Mouse (Mus musculus) intestine, postnatal 0 days (tissue): ENCODE results near the gene Slc22a4. TPM values are rescaled to one million over a fixed set of nuclear protein-coding genes. Genes with fewer than 3 reads are reported as not detected.
A peak's percentile ranks its signal among the peaks of the same experiment; 100 is the strongest.

ENCODE experiments used
- ATAC-seq: fragments of 200-750 bp; cut with Nextera tagmentation; 2 replicates; pipeline ENCODE4 v1.8.0; 2017; ENCODE audit warnings: mild to moderate bottlenecking, moderate TSS enrichment, moderate library complexity
- H3K27ac ChIP-seq: fragments of 300-500 bp; sonication (generic); 2 replicates; pipeline ENCODE4 v1.5.1; 2014; ENCODE audit warnings: mild to moderate bottlenecking, low read depth, low read length, moderate library complexity
- H3K27me3 ChIP-seq: fragments of 300-500 bp; sonication (generic); replicated peaks from 2 replicates; pipeline ENCODE4 v1.6.1; 2014; ENCODE audit warnings: low read length, mixed read lengths; ENCODE audit not compliant: control insufficient read depth, insufficient read depth
- H3K36me3 ChIP-seq: fragments of 300-500 bp; sonication (generic); 2 replicates; pipeline ENCODE4 v1.6.1; 2014; ENCODE audit warnings: mild to moderate bottlenecking, moderate library complexity; ENCODE audit not compliant: control insufficient read depth, insufficient read depth
- H3K4me1 ChIP-seq: fragments of 300-500 bp; sonication (generic); replicated peaks from 2 replicates; pipeline ENCODE4 v1.6.1; 2014; ENCODE audit warnings: antibody characterized with exemption, low read length, mixed read lengths; ENCODE audit not compliant: control insufficient read depth, insufficient read depth
- H3K4me2 ChIP-seq: fragments of 300-500 bp; sonication (generic); replicated peaks from 2 replicates; pipeline ENCODE4 v1.6.1; 2014; ENCODE audit warnings: low read depth, mild to moderate bottlenecking, moderate library complexity
- H3K4me3 ChIP-seq: fragments of 300-500 bp; sonication (generic); 2 replicates; pipeline ENCODE4 v1.5.1; 2014; ENCODE audit warnings: low read depth, low read length
- H3K9ac ChIP-seq: fragments of 300-500 bp; sonication (generic); 2 replicates; pipeline ENCODE4 v1.6.1; 2014; ENCODE audit warnings: mild to moderate bottlenecking, low read depth, low read length
- H3K9me3 ChIP-seq: fragments of 300-500 bp; sonication (generic); 2 replicates; pipeline ENCODE4 v1.6.1; 2016; ENCODE audit warnings: mixed run types; ENCODE audit not compliant: control insufficient read depth
- CTCF ChIP-seq: sonication (generic); IDR thresholded peaks from 2 replicates; pipeline ENCODE4 v1.5.1; 2016; ENCODE audit warnings: low read depth, mild to moderate bottlenecking, control low read depth, antibody characterized with exemption, moderate library complexity
- WGBS: fragments of 180-500 bp; shearing (Covaris S2); extraction: QIAGEN DNeasy Blood & Tissue Kit; methylation state at CpG from one replicate; pipeline ENCODE4 v1.1.7; 2014; 5-methylcytosine and 5-hydroxymethylcytosine counted together
- polyA plus RNA-seq: library from polyadenylated mRNA; unstranded; fragments of >200 nt; fragmentation: Nextera tagmentation; extraction: Ambion mirVana; gene quantifications from 2 replicates; pipeline ENCODE4 v1.2.1, GENCODE M21; 2015

Gene Slc22a4
- polyA plus RNA-seq, 1 experiment from 2014 or later = 1.2 TPM

GRCm38 (mm10) chr11:54068520-54069371 is 40.9 kb upstream of the Slc22a4 start, which contains the start of gene Pdlim4:
Gene Pdlim4 (minus strand): TSS chr11:54069014.
- ATAC-seq = peak; percentile 20; the same call in 1 of the 2 replicates
- Histone ChIP-seq H3K9ac (peak within 1 kb of the TSS; percentile 35), H3K27ac (no peak within 1 kb of the TSS; the same call in 1 of the 2 replicates), H3K4me3 (peak within 1 kb of the TSS; percentile 41), H3K9me3 (no peaks in the 10 kb centered on the region), H3K36me3 (no peaks in the 10 kb centered on the region), H3K27me3 (peaks cover 16% of the 10 kb centered on the region; the same call in 1 of the 2 replicates), H3K4me2 (peak within 1 kb of the TSS; percentile 67), H3K4me1 (no peaks in the 10 kb centered on the region)
- 3% methylated on average over 54 of the region's 61 CpGs for WGBS
- TF ChIP-seq CTCF = no peak

- ATAC-seq = no peak
- no peaks in the 10 kb centered on the region for H3K4me1 ChIP-seq
These were observed 40.2 kb upstream of the Slc22a4 start for GRCm38 (mm10) chr11:54067996-54068519.

DNA sequence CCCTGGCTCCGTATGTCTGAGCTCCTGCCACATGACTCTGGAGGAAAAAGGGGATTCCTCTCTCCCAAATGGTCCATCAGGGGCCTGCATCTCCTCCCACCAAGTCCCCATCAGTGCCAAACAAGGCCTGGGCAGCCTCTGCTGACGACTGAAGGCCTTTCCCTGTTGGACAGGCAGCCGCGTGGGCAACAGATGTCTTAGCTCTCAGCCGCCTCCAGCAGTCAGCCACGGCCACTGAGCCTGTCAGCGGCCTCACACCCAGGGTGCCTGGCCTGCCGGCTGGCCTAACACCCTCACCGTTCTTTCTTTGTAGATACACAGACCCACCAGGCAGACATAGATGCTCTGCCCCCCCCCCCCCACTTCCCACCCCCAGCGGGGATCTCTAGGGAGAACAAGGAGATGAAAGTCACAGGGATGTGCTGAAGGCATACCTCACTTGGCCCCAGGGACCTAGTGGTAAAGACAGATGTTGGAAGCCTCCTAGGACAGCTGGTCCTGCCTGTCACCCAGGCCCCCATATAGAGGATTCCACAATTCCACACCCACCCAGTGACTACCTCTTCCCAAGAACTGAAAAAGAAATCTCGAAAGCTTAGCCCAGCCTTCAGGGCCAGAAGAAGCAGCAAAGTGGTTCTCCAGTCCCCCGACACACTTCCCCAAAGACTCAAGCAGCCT is 39.6 kb upstream of the Slc22a4 start:
- 48% methylated on average over 12 of the region's 12 CpGs for WGBS
- no peak for TF ChIP-seq CTCF
- no peaks in the 10 kb centered on the region for H3K4me1 ChIP-seq
- peak overlapping the region; percentile 67 for H3K4me2 ChIP-seq
- peak overlapping the region; percentile 41; the same call in 1 of the 2 replicates for H3K4me3 ChIP-seq
- peak overlapping the region; percentile 11; the same call in 1 of the 2 replicates for H3K9ac ChIP-seq
- no peaks in the 10 kb centered on the region for H3K9me3 ChIP-seq
- no peaks in the 10 kb centered on the region for H3K36me3 ChIP-seq
- peaks cover 16% of the 10 kb centered on the region; the same call in 1 of the 2 replicates for H3K27me3 ChIP-seq
- H3K27ac ChIP-seq = no peak overlapping the region
- no peak for ATAC-seq

More at GRCm38 (mm10) chr11:54067996-54068519, 40.2 kb upstream of the Slc22a4 start:
- peak overlapping the region; percentile 35 for H3K9ac ChIP-seq
- WGBS = 41% methylated on average over 4 of the region's 4 CpGs
- TF ChIP-seq CTCF = no peak
- no peaks in the 10 kb centered on the region for H3K36me3 ChIP-seq
- H3K4me3 ChIP-seq = peak overlapping the region; percentile 41
- H3K9me3 ChIP-seq = no peaks in the 10 kb centered on the region
- peak overlapping the region; percentile 67 for H3K4me2 ChIP-seq
- H3K27ac ChIP-seq = no peak overlapping the region; the same call in 1 of the 2 replicates
- H3K27me3 ChIP-seq = peaks cover 16% of the 10 kb centered on the region; the same call in 1 of the 2 replicates

GRCm38 (mm10) chr11:54066400-54066799 is 38.5 kb upstream of the Slc22a4 start:
- WGBS = 74% methylated on average over 5 of the region's 5 CpGs
- no peak overlapping the region for H3K27ac ChIP-seq

GRCm38 (mm10) chr11:54065915-54066178 is 38.0 kb upstream of the Slc22a4 start:
- Histone ChIP-seq H3K4me2 (no peak overlapping the region), H3K9ac (no peak overlapping the region), H3K27ac (no peak overlapping the region), H3K36me3 (no peaks in the 10 kb centered on the region), H3K4me1 (0 out of 2 replicates have a peak, but pooled peaks cover 3% of the 10 kb centered on the region), H3K9me3 (no peaks in the 10 kb centered on the region), H3K27me3 (peaks cover 16% of the 10 kb centered on the region; the same call in 1 of the 2 replicates), H3K4me3 (no peak overlapping the region)
- TF ChIP-seq CTCF = no peak
- ATAC-seq = no peak
- 74% methylated on average over 4 of the region's 4 CpGs for WGBS

More at GRCm38 (mm10) chr11:54066400-54066799, 38.5 kb upstream of the Slc22a4 start:
- H3K4me1 ChIP-seq = no peaks in the 10 kb centered on the region
- no peaks in the 10 kb centered on the region for H3K36me3 ChIP-seq
- H3K4me2 ChIP-seq = no peak overlapping the region
- no peaks in the 10 kb centered on the region for H3K9me3 ChIP-seq
- H3K4me3 ChIP-seq = no peak overlapping the region
- peaks cover 16% of the 10 kb centered on the region; the same call in 1 of the 2 replicates for H3K27me3 ChIP-seq
- TF ChIP-seq CTCF = no peak
- ATAC-seq = no peak
- H3K9ac ChIP-seq = no peak overlapping the region
